Mouse (Mus musculus) E14TG2a.4 (cell line): ENCODE measurements around the gene Fam3b.

Experiments
- CTCF ChIP-seq: conservative IDR thresholded peaks from 2 replicates; pipeline ENCODE4 v1.5.1; 2014; ENCODE audit warnings: low read length
- NANOG ChIP-seq: IDR thresholded peaks from 2 replicates; pipeline ENCODE4 v1.6.1; 2014; ENCODE audit warnings: borderline replicate concordance, low read length, mixed read lengths
- POU5F1 ChIP-seq: IDR thresholded peaks from 2 replicates; pipeline ENCODE4 v1.6.1; 2014; ENCODE audit warnings: low read length, borderline replicate concordance

DNA sequence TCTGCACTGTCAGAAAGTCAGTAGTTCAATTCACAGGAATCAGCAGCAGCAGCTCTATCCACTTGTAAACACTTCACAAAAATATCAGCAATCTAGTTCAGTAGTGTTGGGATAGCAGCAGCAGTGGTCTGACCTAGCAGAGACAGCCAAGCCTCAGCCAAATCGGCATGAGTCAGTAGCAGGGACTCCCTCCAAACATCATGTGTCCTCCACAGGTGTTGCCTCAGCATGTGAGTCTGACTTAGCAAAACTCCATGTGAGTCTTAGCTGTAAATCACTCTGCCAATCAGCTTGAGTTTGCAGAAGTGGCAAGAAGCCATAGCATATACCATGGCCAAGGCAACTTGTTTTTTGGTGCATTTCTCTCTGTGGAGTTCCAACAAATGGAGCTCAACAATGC, 18.5 kb upstream of the Fam3b start:
- TF ChIP-seq CTCF = no peak
- no peak for TF ChIP-seq POU5F1
- no peak for TF ChIP-seq NANOG
